Mouse (Mus musculus) kidney, embryonic 15.5 days (tissue): ENCODE results near the gene Atg9b. TPM values are rescaled to one million over a fixed set of nuclear protein-coding genes. Genes with fewer than 3 reads are reported as not detected.

Experiments used
- ATAC-seq: fragments of 200-750 bp; cut with Nextera tagmentation; replicated peaks from 2 replicates; pipeline ENCODE4 v1.8.0; 2017; ENCODE audit warnings: moderate TSS enrichment; ENCODE audit not compliant: low FRiP score
- H3K27ac ChIP-seq: fragments of 300-500 bp; sonication (generic); 2 replicates; pipeline ENCODE4 v1.5.1; 2015; ENCODE audit warnings: mild to moderate bottlenecking, inconsistent platforms
- H3K27me3 ChIP-seq: fragments of 300-500 bp; sonication (generic); 2 replicates; pipeline ENCODE4 v1.6.1; 2015; ENCODE audit warnings: inconsistent platforms
- H3K36me3 ChIP-seq: fragments of 300-500 bp; sonication (generic); 2 replicates; pipeline ENCODE4 v1.6.1; 2015; ENCODE audit warnings: inconsistent platforms
- H3K4me1 ChIP-seq: fragments of 300-500 bp; sonication (generic); 2 replicates; pipeline ENCODE4 v1.6.1; 2015; ENCODE audit warnings: inconsistent platforms
- H3K4me2 ChIP-seq: fragments of 300-500 bp; sonication (generic); 2 replicates; pipeline ENCODE4 v1.6.1; 2015; ENCODE audit warnings: moderate library complexity, mild to moderate bottlenecking, inconsistent platforms
- H3K4me3 ChIP-seq: fragments of 300-500 bp; sonication (generic); replicated peaks from 2 replicates; pipeline ENCODE4 v1.5.1; 2015; ENCODE audit warnings: mild to moderate bottlenecking, inconsistent platforms
- H3K9ac ChIP-seq: fragments of 300-500 bp; sonication (generic); 2 replicates; pipeline ENCODE4 v1.6.1; 2015; ENCODE audit warnings: mild to moderate bottlenecking, inconsistent platforms
- H3K9me3 ChIP-seq: fragments of 300-500 bp; sonication (generic); replicated peaks from 2 replicates; pipeline ENCODE4 v1.6.1; 2016; ENCODE audit warnings: inconsistent platforms
- WGBS: fragments of 180-500 bp; shearing (Covaris S2); methylation state at CpG from one replicate; pipeline ENCODE4 v1.1.7; 2015; ENCODE audit warnings: mixed read lengths; 5-methylcytosine and 5-hydroxymethylcytosine counted together
- polyA plus RNA-seq: library from polyadenylated mRNA; unstranded; fragments of >200 nt; fragmentation: Nextera tagmentation; extraction: Ambion mirVana; gene quantifications from 2 replicates; pipeline ENCODE4 v1.2.1, GENCODE M21; 2015

The Atg9b gene
- polyA plus RNA-seq, 1 experiment from 2014 or later, result 0.82 TPM

DNA sequence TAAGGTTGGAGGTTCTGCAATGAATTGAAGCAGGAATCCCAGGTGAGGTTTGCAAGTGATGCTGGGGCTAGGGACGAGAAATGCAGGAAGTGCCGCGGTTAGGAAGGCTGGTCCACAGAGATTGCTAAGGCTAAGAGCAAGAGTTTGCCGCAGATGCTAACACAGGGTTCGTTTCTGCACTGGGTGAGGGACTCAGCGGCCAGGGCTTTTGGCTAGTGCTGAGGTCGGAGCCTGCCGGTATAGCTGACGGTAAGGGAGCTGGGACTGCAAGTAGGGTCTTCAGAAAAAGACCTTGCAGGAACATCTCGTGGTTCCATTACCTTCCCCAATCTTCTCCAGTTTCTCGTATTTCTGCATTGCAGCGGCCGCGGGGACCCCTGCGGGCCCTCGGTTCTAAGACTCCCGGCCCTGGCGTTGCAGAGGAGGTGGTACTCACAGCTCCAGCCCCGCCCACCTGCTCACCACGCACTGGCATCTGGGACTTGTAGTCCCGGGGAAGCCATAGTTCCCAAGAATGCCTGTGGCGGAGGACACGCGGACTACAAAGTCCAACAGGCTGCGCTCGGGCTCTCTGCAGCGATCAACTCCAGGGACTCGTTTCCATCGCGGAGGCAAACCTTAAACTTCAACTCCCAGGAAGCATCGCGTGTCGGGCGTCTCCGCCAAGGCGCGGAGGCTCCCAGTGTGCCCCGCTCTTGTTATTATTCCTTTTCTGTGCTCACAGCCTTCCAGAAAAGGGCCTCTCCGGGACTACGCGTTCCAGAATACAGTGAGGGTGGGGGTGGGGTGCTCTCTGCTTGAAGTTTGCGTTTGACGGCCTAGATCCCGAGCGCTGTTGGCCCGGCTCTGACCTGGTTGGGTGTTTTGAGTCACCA is 31.4 kb upstream of the Atg9b start, which contains the start of the genes Cdk5 and Slc4a2:
Cdk5 (minus strand) TSS at position 402 of the 875 bp plus-strand sequence.
Slc4a2 (plus strand) TSS at position 709 of the 875 bp plus-strand sequence.
- Histone ChIP-seq H3K4me3 (peak within 1 kb of the TSS; percentile 78), H3K36me3 (peaks cover 30% of the 10 kb centered on the region), H3K4me2 (peak within 1 kb of the TSS; percentile 87), H3K27ac (peak within 1 kb of the TSS; percentile 96), H3K27me3 (no peaks in the 10 kb centered on the region), H3K9ac (peak within 1 kb of the TSS; percentile 75), H3K9me3 (no peaks in the 10 kb centered on the region), H3K4me1 (peaks cover 52% of the 10 kb centered on the region)
- under 1% methylated on average over 46 of the region's 46 CpGs for WGBS
- peak; percentile 93 for ATAC-seq

DNA sequence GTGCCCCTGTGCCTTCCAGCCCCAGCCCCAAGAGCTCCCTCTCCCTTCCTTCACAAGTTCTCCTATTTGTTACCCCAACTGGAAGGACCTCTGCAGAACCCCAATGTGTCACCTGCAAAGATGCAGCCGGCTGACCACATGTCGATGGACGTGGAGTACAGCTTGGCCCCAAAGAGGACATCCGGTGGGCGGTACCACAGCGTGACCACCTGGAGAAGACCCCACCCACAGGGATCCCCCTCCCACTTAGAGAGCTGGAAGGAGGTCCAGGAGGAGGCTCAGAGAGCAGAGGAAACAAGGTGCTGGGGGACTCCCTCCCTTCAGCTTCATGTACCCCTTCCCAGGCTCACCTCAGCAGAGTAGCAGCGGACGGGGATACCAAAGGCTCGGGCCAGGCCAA is 28.4 kb upstream of the Atg9b start:
- Histone ChIP-seq H3K4me1 (peaks cover 35% of the 10 kb centered on the region), H3K9ac (no peak overlapping the region)
- no peak for ATAC-seq

DNA sequence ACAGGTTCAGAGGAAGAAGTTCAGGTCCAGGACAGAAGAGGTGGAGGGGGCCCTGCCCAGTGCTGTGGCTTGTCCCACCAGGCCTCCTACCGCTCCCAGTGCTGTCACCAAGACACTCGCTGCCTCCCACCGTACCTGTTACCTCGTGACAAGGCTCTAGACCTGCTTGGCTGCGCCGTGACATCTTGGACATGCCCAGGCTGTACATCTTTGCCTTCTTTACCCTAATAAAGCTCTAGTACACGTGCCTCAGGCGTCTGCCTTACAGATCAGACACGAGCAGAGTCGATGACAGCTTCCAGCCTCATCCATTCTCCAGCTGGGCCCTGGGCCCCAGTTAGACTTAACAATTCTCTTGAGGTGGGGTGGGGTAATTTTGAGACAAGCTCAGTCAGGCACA is 25.6 kb upstream of the Atg9b start:
- H3K4me2 ChIP-seq, result no peak overlapping the region
- WGBS, result 91% methylated on average over 10 of the region's 10 CpGs
- no peak for ATAC-seq
- no peaks in the 10 kb centered on the region for H3K9me3 ChIP-seq
- H3K4me3 ChIP-seq, result no peak overlapping the region
- H3K27ac ChIP-seq, result no peak overlapping the region
- H3K36me3 ChIP-seq, result peaks cover 30% of the 10 kb centered on the region
- H3K27me3 ChIP-seq, result no peaks in the 10 kb centered on the region
- no peak overlapping the region for H3K9ac ChIP-seq
- peaks cover 31% of the 10 kb centered on the region for H3K4me1 ChIP-seq

More for the DNA sequence above, 28.4 kb upstream of the Atg9b start:
- Histone ChIP-seq H3K27me3 (no peaks in the 10 kb centered on the region), H3K4me2 (no peak overlapping the region), H3K27ac (no peak overlapping the region), H3K9me3 (no peaks in the 10 kb centered on the region), H3K4me3 (no peak overlapping the region), H3K36me3 (peaks cover 30% of the 10 kb centered on the region)
- 86% methylated on average over 9 of the region's 9 CpGs for WGBS

DNA sequence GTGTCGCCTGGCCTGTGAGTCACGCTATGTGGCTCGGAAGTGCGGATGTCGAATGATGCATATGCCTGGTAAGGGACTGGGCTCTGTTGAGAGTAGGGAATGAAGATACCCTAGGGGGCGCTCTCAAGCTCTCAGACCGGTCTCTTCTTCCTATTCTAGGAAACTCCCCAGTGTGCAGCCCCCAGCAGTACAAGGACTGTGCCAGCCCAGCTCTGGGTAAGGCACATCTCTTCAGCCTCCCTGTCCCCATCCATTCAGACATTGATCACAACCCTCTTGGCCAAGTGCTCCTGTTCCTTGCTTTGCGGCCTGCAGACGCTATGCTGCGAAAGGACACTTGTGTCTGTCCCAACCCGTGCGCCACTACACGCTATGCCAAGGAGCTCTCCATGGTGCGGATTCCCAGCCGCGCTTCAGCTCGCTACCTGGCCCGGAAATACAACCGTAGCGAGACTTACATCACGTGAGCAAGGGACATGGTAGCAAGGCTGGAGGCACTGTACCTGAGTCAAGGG is 24.3 kb upstream of the Atg9b start:
- 2% methylated on average over 21 of the region's 21 CpGs for WGBS
- peaks cover 26% of the 10 kb centered on the region for H3K36me3 ChIP-seq
- H3K9me3 ChIP-seq, result no peaks in the 10 kb centered on the region
- H3K27me3 ChIP-seq, result no peaks in the 10 kb centered on the region
- no peak overlapping the region for H3K27ac ChIP-seq
- H3K4me1 ChIP-seq, result peaks cover 26% of the 10 kb centered on the region
- no peak overlapping the region for H3K4me3 ChIP-seq
- peak overlapping the region; percentile 36; the same call in 1 of the 2 replicates for H3K4me2 ChIP-seq
- peak; percentile 41; the same call in 1 of the 2 replicates for ATAC-seq
- no peak overlapping the region for H3K9ac ChIP-seq

DNA sequence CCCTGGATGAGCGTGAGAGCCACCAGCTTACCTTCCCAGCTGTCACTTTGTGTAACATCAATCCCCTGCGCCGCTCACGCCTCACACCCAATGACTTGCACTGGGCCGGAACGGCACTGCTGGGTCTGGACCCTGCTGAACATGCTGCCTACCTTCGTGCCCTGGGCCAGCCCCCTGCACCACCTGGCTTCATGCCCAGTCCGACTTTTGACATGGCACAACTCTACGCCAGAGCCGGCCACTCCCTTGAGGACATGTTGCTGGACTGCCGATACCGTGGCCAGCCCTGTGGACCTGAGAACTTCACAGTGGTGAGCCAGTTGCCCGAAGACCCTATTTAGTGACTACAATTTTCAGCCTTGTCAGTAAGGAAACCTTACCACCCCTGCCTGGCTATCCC is 22.0 kb upstream of the Atg9b start:
- ATAC-seq, result peak; percentile 6; the same call in 1 of the 2 replicates
- H3K4me1 ChIP-seq, result peaks cover 26% of the 10 kb centered on the region
- H3K4me3 ChIP-seq, result no peak overlapping the region
- H3K9me3 ChIP-seq, result no peaks in the 10 kb centered on the region
- H3K36me3 ChIP-seq, result peaks cover 14% of the 10 kb centered on the region
- no peak overlapping the region for H3K27ac ChIP-seq
- no peaks in the 10 kb centered on the region for H3K27me3 ChIP-seq
- 65% methylated on average over 13 of the region's 13 CpGs for WGBS
- peak overlapping the region; percentile 16; the same call in 1 of the 2 replicates for H3K4me2 ChIP-seq
- H3K9ac ChIP-seq, result no peak overlapping the region

DNA sequence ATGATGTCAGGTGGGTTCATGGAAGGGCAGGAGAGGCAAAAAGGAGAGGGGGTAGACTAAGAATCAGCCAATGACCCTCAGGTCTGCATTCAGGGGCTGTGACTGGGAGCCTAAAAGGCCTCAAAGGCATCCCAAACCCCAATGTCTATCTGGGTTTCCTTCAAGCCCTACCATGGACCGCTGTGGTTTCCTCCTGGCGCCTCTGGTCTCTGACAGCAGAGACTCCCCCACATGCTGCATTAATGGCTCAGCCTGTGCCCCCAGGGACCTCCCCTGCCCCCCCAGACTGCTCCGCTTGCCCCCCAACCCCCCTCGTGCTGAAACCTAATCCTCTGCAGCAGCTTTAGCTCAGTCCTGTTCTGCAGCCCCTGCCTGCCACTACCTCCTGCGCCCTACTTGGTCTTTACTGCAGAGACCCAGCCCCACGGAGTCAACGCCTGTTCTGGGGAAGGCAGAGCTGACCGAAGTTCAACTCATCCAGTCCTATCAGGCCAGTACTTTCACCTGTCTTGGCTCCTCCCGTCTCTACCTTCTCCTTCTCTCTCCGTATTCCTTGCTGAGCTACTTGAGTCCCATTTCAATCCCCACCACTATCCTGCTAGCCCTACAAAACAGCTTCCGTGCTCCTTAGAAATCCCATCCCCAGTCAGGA is 21.2 kb upstream of the Atg9b start, which contains the start of gene Asic3:
Asic3 (plus strand) TSS at position 351 of the 652 bp plus-strand sequence.
- Histone ChIP-seq H3K4me3 (no peak within 1 kb of the TSS), H3K9ac (no peak within 1 kb of the TSS), H3K4me2 (peak within 1 kb of the TSS; percentile 16), H3K27me3 (no peaks in the 10 kb centered on the region), H3K9me3 (no peaks in the 10 kb centered on the region), H3K4me1 (peaks cover 26% of the 10 kb centered on the region), H3K27ac (0 out of 2 replicates have a peak within 1 kb of the TSS, but pooled peaks have one; percentile 18), H3K36me3 (peaks cover 13% of the 10 kb centered on the region)
- 24% methylated on average over 11 of the region's 11 CpGs for WGBS
- peak; percentile 10; the same call in 1 of the 2 replicates for ATAC-seq

DNA sequence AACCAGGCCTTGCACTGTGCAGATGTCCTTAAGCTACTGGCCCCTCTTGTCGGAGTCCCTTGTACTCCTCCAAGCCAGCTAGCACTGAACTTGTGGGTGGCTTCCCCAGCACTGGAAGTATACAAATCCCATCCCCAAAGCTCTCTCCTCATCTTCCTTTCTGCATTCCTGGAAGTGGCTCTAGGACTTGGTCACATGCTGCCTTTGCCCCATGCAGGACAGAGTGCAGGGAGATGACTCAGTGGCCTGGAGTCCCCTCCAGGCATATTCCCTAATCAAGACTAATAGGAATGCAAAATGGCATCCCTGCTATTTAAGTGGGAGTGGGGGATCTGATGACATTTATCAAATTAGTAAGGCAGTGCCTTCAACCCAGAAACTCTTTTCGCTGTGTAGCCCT is 20.1 kb upstream of the Atg9b start:
- peaks cover 24% of the 10 kb centered on the region for H3K36me3 ChIP-seq
- no peak overlapping the region for H3K9ac ChIP-seq
- H3K4me3 ChIP-seq, result no peak overlapping the region
- 90% methylated on average over 2 of the region's 2 CpGs for WGBS
- H3K4me2 ChIP-seq, result no peak overlapping the region
- no peaks in the 10 kb centered on the region for H3K9me3 ChIP-seq
- peaks cover 26% of the 10 kb centered on the region for H3K4me1 ChIP-seq
- H3K27me3 ChIP-seq, result no peaks in the 10 kb centered on the region
- no peak for ATAC-seq
- no peak overlapping the region for H3K27ac ChIP-seq

DNA sequence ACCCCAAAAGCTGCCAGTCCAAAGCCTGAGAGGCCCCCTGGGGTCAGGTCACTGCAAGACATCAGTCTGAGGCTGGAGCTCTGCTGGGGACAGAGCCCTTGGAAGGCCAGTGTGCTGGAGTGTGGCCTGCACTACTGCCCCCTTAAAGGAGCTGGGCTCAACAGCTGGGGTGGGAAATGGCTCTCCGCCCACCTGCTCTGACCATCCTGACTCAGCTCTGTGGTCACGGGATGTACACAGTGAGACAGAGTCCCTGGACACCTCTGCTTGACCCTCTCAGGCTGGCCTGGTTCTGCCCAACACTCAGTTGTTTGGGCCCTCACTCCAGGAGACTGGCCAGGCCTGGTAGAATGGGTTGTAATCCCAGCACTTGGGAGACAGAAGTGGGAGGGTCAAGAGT is 17.5 kb upstream of the Atg9b start:
- no peak overlapping the region for H3K9ac ChIP-seq
- no peak overlapping the region for H3K4me2 ChIP-seq
- H3K27me3 ChIP-seq, result no peaks in the 10 kb centered on the region
- WGBS, result 71% methylated on average over 2 of the region's 2 CpGs
- H3K4me3 ChIP-seq, result no peak overlapping the region
- H3K36me3 ChIP-seq, result peaks cover 48% of the 10 kb centered on the region
- ATAC-seq, result no peak
- no peaks in the 10 kb centered on the region for H3K9me3 ChIP-seq
- H3K4me1 ChIP-seq, result peaks cover 15% of the 10 kb centered on the region
- no peak overlapping the region for H3K27ac ChIP-seq

DNA sequence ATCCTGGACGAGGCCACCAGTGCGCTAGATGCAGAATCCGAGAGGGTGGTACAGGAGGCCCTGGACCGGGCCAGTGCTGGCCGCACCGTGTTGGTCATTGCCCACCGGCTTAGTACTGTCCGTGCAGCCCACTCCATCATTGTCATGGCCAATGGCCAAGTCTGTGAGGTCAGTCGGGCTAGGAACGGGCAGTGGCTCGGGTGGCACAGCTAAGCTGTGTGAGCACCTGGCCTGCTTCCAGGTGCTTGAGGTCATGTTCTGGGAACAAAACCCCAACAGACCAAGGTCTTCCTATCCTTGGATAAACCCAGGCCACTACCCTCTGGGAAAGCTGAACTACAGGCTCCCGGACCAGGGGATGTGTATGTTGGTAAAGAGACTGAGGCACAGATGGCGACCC is 16.7 kb upstream of the Atg9b start:
- H3K4me1 ChIP-seq, result peaks cover 11% of the 10 kb centered on the region
- H3K27ac ChIP-seq, result no peak overlapping the region
- WGBS, result 93% methylated on average over 13 of the region's 13 CpGs
- H3K9ac ChIP-seq, result no peak overlapping the region
- H3K4me2 ChIP-seq, result no peak overlapping the region
- no peaks in the 10 kb centered on the region for H3K9me3 ChIP-seq
- ATAC-seq, result no peak
- H3K36me3 ChIP-seq, result peaks cover 55% of the 10 kb centered on the region
- no peaks in the 10 kb centered on the region for H3K27me3 ChIP-seq
- no peak overlapping the region for H3K4me3 ChIP-seq

DNA sequence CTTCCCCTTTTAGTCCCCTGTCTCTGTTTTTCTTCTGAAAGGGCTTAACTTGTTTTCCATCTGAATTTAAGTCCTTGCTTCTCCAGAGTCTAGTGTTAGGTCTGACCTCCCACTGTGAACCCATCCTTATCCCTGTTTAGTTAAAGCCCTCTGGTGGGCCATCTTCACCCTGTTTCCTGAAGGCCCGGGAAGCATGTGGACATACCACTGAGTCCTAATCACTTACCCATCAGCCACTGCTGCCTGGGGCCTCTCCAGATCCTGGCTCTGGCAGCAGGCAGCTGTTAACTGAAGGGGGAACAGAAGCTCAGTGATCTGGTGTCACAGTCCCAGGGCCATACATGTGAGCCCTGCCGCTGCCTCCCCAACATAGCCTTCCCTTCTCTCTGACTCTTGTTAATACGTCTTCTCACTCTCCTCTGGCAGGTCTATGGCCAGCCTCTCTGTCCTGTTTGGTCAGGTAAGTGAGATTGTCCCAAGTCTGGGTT is 13.5 kb upstream of the Atg9b start:
- Histone ChIP-seq H3K27me3 (no peaks in the 10 kb centered on the region), H3K4me3 (no peak overlapping the region), H3K4me1 (no peaks in the 10 kb centered on the region), H3K9ac (no peak overlapping the region), H3K27ac (no peak overlapping the region), H3K36me3 (peaks cover 87% of the 10 kb centered on the region), H3K9me3 (no peaks in the 10 kb centered on the region), H3K4me2 (no peak overlapping the region)
- 59% methylated on average over 3 of the region's 3 CpGs for WGBS
- ATAC-seq, result no peak

DNA sequence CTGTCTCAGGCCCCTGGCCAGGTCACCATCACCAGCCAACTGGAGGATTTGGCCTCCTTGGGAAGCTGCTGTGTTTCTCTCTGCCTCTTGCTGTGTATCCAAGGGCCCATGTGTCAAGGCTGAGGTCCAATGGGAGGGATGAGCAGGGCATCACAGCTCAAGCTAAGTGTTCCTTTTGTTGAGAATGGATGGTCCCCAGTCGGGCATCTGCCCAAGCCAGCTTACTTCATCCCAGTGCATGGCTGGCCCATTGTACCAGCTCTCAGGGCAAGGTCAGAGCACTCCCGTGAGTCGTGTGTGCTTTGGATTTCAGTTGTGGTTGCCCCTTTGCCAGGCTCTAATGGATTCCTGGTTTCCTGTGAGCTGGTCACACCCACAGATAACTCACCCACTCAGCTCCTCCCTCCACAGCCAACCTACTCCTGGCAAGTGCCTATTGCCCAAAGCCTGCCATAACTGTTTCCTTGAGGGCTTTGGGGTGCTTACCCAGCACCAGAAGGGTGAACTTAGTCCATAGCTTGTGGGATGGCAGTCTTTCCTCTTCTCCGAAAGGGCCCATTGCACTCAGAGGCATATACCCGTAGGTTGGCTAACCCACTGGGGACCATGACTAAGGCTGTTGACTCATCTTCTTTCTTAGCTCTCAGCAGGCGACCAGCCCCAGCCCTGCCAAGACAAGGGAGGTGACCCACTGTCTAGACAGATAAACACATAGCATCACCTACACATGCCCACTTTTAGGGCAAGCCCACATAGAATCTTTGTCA is 12.8 kb upstream of the Atg9b start:
- no peak for ATAC-seq
- Histone ChIP-seq H3K36me3 (peaks cover 92% of the 10 kb centered on the region), H3K27ac (no peak overlapping the region), H3K4me2 (no peak overlapping the region), H3K9me3 (no peaks in the 10 kb centered on the region), H3K9ac (no peak overlapping the region), H3K4me3 (no peak overlapping the region), H3K4me1 (no peaks in the 10 kb centered on the region), H3K27me3 (no peaks in the 10 kb centered on the region)
- WGBS, result 89% methylated on average over 6 of the region's 6 CpGs
